Mouse (Mus musculus): ENCODE results near the gene Btbd11.

DNA sequence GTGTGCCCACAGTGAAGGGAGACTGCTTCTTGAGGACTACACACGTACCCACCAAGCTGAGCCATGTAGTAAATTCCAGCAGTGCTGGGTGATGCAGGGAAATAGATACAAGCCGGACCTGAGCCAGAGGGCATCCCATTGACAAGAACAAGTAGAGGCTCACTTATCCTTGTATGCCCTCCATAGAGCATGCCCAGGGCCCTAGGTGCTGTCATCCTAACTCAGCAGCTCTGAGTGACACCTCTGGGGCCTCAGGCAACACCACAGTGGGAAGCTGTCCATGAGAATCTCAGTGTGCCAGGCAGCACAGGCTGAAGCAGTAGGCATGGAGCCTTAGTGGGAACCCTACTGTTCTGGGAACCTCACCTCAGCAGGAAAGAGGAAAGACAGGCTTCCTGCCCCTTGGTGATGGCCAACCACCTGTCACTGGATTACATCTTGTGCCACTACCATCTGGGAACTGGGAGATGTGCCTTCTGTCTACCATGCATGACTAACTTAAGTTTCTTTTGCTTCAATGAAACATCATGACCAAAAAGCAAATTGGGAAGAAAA is 66.7 kb downstream of the Btbd11 start:
- no peak for TF ChIP-seq CTCF (IDR thresholded peaks at IDR 0.05; ENCODE audit: low read depth, low read length)
- TF ChIP-seq POLR2A (IDR thresholded peaks at IDR 0.05; ENCODE audit: insufficient read depth, low read length), result no peak
